8 mouse cellular contexts compared by ENCODE assay signal in genomic region chr4:43047231-43047630, GRCm38 (mm10). TPM values are rescaled to one million over a fixed set of nuclear protein-coding genes. Genes with fewer than 3 reads are reported as not detected.
DNase-seq lines count a peak whose midpoint lies in the region; ATAC-seq and TF ChIP-seq lines count a peak whose summit lies in the region.

No protein-coding gene starts in this region.

- no peaks in the 10 kb centered on the region for H3K9me3 ChIP-seq in hindbrain, embryonic 15.5 days
- no peaks in the 10 kb centered on the region for H3K9me3 ChIP-seq in midbrain, embryonic 16.5 days (replicated peaks; ENCODE audit: control insufficient read depth, low read length, poor library complexity, severe bottlenecking)

- DNase-seq in testis, postnatal 10 days (ENCODE audit: low spot score) = no peak
- DNase-seq in cerebellum, adult 11-12 months = peak; percentile 70
- DNase-seq in forelimb bud, embryonic 11.5 days (ENCODE audit: low read depth, low spot score) = peak; percentile 85
- peak; percentile 72 for DNase-seq in left cerebral cortex, postnatal 4 days
- peak; percentile 82 for DNase-seq in thymus, postnatal 0 days (ENCODE audit: low spot score)

- WGBS in hindbrain, embryonic 15.5 days = 8% methylated on average over 5 of the region's 5 CpGs
- 5% methylated on average over 5 of the region's 5 CpGs for WGBS in midbrain, embryonic 16.5 days

- H3K4me2 ChIP-seq in hindbrain, embryonic 15.5 days = peak overlapping the region; percentile 93; the same call in 1 of the 2 replicates
- peak overlapping the region; percentile 1; the same call in 1 of the 2 replicates for H3K4me2 ChIP-seq in midbrain, embryonic 16.5 days (ENCODE audit: low read length)

- H3K9ac ChIP-seq in hindbrain, embryonic 15.5 days = no peak overlapping the region
- no peak overlapping the region for H3K9ac ChIP-seq in midbrain, embryonic 16.5 days (ENCODE audit: low read depth, low read length)

- no peak; the same call in 1 of the 2 replicates for TF ChIP-seq CTCF in testis, adult 2 months (IDR thresholded peaks at IDR 0.05; ENCODE audit: control insufficient read depth, insufficient read depth, insufficient replicate concordance, low read depth, low read length)

- no peak for TF ChIP-seq POLR2A in testis, adult 2 months (IDR thresholded peaks at IDR 0.05; ENCODE audit: control insufficient read depth, low read depth, low read length)

- ATAC-seq in hindbrain, embryonic 15.5 days (ENCODE audit: low FRiP score, low read depth) = no peak
- no peak for ATAC-seq in midbrain, embryonic 16.5 days

- peaks cover 6% of the 10 kb centered on the region for H3K27me3 ChIP-seq in testis, adult 2 months (ENCODE audit: control insufficient read depth, insufficient read depth, low read length)
- no peaks in the 10 kb centered on the region for H3K27me3 ChIP-seq in hindbrain, embryonic 15.5 days
- no peaks in the 10 kb centered on the region for H3K27me3 ChIP-seq in midbrain, embryonic 16.5 days (ENCODE audit: control insufficient read depth, insufficient read depth, low read depth, low read length)

- H3K4me3 ChIP-seq in testis, adult 2 months (ENCODE audit: control insufficient read depth, low read depth, low read length) = peak overlapping the region; percentile 29; the same call in 1 of the 2 replicates
- H3K4me3 ChIP-seq in hindbrain, embryonic 15.5 days = no peak overlapping the region
- no peak overlapping the region for H3K4me3 ChIP-seq in midbrain, embryonic 16.5 days (ENCODE audit: low read depth, low read length)

- no peak overlapping the region for H3K27ac ChIP-seq in testis, adult 2 months (ENCODE audit: control insufficient read depth, insufficient read depth, low read depth, low read length)
- H3K27ac ChIP-seq in hindbrain, embryonic 15.5 days (replicated peaks) = no peak overlapping the region
- H3K27ac ChIP-seq in midbrain, embryonic 16.5 days (ENCODE audit: low read length) = no peak overlapping the region

- no peaks in the 10 kb centered on the region for H3K36me3 ChIP-seq in testis, adult 2 months (ENCODE audit: control insufficient read depth, insufficient read depth, low read length)
- H3K36me3 ChIP-seq in hindbrain, embryonic 15.5 days = no peaks in the 10 kb centered on the region
- H3K36me3 ChIP-seq in midbrain, embryonic 16.5 days (ENCODE audit: control insufficient read depth, insufficient read depth, low read length) = no peaks in the 10 kb centered on the region

- peaks cover 13% of the 10 kb centered on the region for H3K4me1 ChIP-seq in testis, adult 2 months (ENCODE audit: control insufficient read depth, insufficient read depth, low read length)
- peaks cover 30% of the 10 kb centered on the region for H3K4me1 ChIP-seq in hindbrain, embryonic 15.5 days (replicated peaks)
- peaks cover 28% of the 10 kb centered on the region for H3K4me1 ChIP-seq in midbrain, embryonic 16.5 days (ENCODE audit: control insufficient read depth, insufficient read depth, low read length)

- intact Hi-C loops in left cerebral cortex, postnatal 4 days (cut with DNase I) = loop anchor here (5.0 kb wide), 2 partner anchors 70 to 360 kb away; no protein-coding TSS in a partner anchor

RNA-seq across cellular contexts. Expression of gene Fam214b, which starts 1.2 kb away (rescaled TPM):
- 41.4 and 46.3 TPM in 2 replicates for polyA plus RNA-seq in testis, adult 2 months (2012; rRNA removed)
- 37.5 and 38.9 TPM in 2 replicates for polyA plus RNA-seq in hindbrain, embryonic 15.5 days (2015; fragmentation: Nextera tagmentation; extraction: Ambion mirVana)
- total RNA-seq in left cerebral cortex, postnatal 4 days (2021) = 10 to 100 TPM; 48.8 to 57.7 TPM
- polyA plus RNA-seq in midbrain, embryonic 16.5 days (2015; fragmentation: Nextera tagmentation; extraction: Ambion mirVana) = 43.4 and 49.9 TPM in 2 replicates
- polyA plus RNA-seq in thymus, postnatal 0 days (2015; fragmentation: Nextera tagmentation; extraction: Ambion mirVana) = 2.4 and 3.0 TPM in 2 replicates

RNA-seq across cellular contexts. Expression of gene Unc13b, which starts 11.5 kb away (rescaled TPM):
- 17.4 and 20.6 TPM in 2 replicates for polyA plus RNA-seq in testis, adult 2 months (2012; rRNA removed)
- polyA plus RNA-seq in hindbrain, embryonic 15.5 days (2015; fragmentation: Nextera tagmentation; extraction: Ambion mirVana) = 16.1 and 19.2 TPM in 2 replicates
- 10 to 100 TPM; 84.4 to 88.2 TPM for total RNA-seq in left cerebral cortex, postnatal 4 days (2021)
- polyA plus RNA-seq in midbrain, embryonic 16.5 days (2015; fragmentation: Nextera tagmentation; extraction: Ambion mirVana) = 19.5 and 20.8 TPM in 2 replicates
- polyA plus RNA-seq in thymus, postnatal 0 days (2015; fragmentation: Nextera tagmentation; extraction: Ambion mirVana) = 0.15 and 0.29 TPM in 2 replicates

RNA-seq across cellular contexts. Expression of gene Stoml2, which starts 15.7 kb away (rescaled TPM):
- 19.8 and 22.7 TPM in 2 replicates for polyA plus RNA-seq in testis, adult 2 months (2012; rRNA removed)
- 227 and 236 TPM in 2 replicates for polyA plus RNA-seq in hindbrain, embryonic 15.5 days (2015; fragmentation: Nextera tagmentation; extraction: Ambion mirVana)
- 10 to 100 TPM; 90.3 to 94.9 TPM for total RNA-seq in left cerebral cortex, postnatal 4 days (2021)
- polyA plus RNA-seq in midbrain, embryonic 16.5 days (2015; fragmentation: Nextera tagmentation; extraction: Ambion mirVana) = 211 and 234 TPM in 2 replicates
- 207 and 226 TPM in 2 replicates for polyA plus RNA-seq in thymus, postnatal 0 days (2015; fragmentation: Nextera tagmentation; extraction: Ambion mirVana)

RNA-seq across cellular contexts. Expression of gene Pigo, which starts 21.6 kb away (rescaled TPM):
- polyA plus RNA-seq in testis, adult 2 months (2012; rRNA removed) = 36.3 and 42.0 TPM in 2 replicates
- 28.9 and 29.6 TPM in 2 replicates for polyA plus RNA-seq in hindbrain, embryonic 15.5 days (2015; fragmentation: Nextera tagmentation; extraction: Ambion mirVana)
- total RNA-seq in left cerebral cortex, postnatal 4 days (2021) = 10 to 100 TPM; 26.5 to 29.5 TPM
- polyA plus RNA-seq in midbrain, embryonic 16.5 days (2015; fragmentation: Nextera tagmentation; extraction: Ambion mirVana) = 29.0 and 32.0 TPM in 2 replicates
- polyA plus RNA-seq in thymus, postnatal 0 days (2015; fragmentation: Nextera tagmentation; extraction: Ambion mirVana) = 17.0 and 18.3 TPM in 2 replicates

RNA-seq across cellular contexts. Expression of gene Fancg, which starts 36.9 kb away (rescaled TPM):
- 96.4 and 104 TPM in 2 replicates for polyA plus RNA-seq in testis, adult 2 months (2012; rRNA removed)
- 21.1 and 25.4 TPM in 2 replicates for polyA plus RNA-seq in hindbrain, embryonic 15.5 days (2015; fragmentation: Nextera tagmentation; extraction: Ambion mirVana)
- total RNA-seq in left cerebral cortex, postnatal 4 days (2021) = 10 to 100 TPM; 15.7 to 16.8 TPM
- 26.9 and 30.0 TPM in 2 replicates for polyA plus RNA-seq in midbrain, embryonic 16.5 days (2015; fragmentation: Nextera tagmentation; extraction: Ambion mirVana)
- polyA plus RNA-seq in thymus, postnatal 0 days (2015; fragmentation: Nextera tagmentation; extraction: Ambion mirVana) = 20.1 and 23.9 TPM in 2 replicates

Comparison
In these comparisons a context has a peak if more than half of its experiments do, and no peak if none do; other contexts are left out.
1. RNA of gene Unc13b, which starts 11.5 kb away (polyA plus RNA-seq): 19.5 to 20.8 TPM in midbrain, embryonic 16.5 days, 16.1 to 19.2 TPM in hindbrain, embryonic 15.5 days and 17.4 to 20.6 TPM in testis, adult 2 months; 0.15 to 0.29 TPM in thymus, postnatal 0 days; every median in the first group is over 10 times any median in the second.